Mouse (Mus musculus) retina, embryonic 14.5 days (tissue): ENCODE data around the gene Agrp.
"Not testable (repeated sequence)": the region's sequence is repeated elsewhere in the genome, so short reads cannot be mapped to it uniquely, and the experiment has no call there.

Experiments used
- DNase-seq: peaks from one replicate; pipeline ENCODE4 v3.0.0-alpha.2; 2015; ENCODE audit warnings: low spot score

Agrp gene

GRCm38 (mm10) chr8:105622421-105622920, 14.7 kb downstream of the Agrp start:
- peak; percentile 99 for DNase-seq

- DNase-seq: no peak
These were observed 15.4 kb downstream of the Agrp start for GRCm38 (mm10) chr8:105621841-105622240.

- no peak for DNase-seq
These were observed 16.1 kb downstream of the Agrp start for GRCm38 (mm10) chr8:105620946-105621720.

DNA sequence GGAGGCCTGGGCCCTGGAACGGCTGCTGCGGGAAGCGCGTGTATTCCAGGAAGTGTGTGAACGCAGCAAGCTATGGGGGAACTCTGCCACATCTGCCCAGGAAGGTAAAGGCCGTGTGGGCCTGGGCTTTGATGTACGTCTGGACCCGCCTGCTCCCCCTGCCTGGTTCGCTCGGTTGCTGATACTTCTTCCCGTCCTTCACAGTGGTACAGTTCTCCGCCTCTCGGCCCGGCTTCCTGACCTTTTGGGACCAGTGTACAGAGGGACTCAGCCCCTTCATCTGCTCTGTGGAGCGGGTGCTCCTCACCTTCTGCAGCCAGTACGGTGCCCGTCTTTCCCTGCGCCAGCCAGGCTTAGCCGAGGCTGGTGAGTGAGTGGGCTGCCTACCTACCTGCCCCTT, 17.0 kb downstream of the Agrp start:
- no peak for DNase-seq

- DNase-seq: no peak
These were observed 18.2 kb downstream of the Agrp start for GRCm38 (mm10) chr8:105618892-105619591.

GRCm38 (mm10) chr8:105618279-105618634, 18.9 kb downstream of the Agrp start:
- DNase-seq: no peak

- no peak for DNase-seq
These were observed 19.5 kb downstream of the Agrp start for GRCm38 (mm10) chr8:105617451-105618278.

GRCm38 (mm10) chr8:105615942-105616341, 21.3 kb downstream of the Agrp start:
- no peak for DNase-seq

- DNase-seq: no peak
These were observed 23.2 kb downstream of the Agrp start for GRCm38 (mm10) chr8:105613830-105614511.

DNA sequence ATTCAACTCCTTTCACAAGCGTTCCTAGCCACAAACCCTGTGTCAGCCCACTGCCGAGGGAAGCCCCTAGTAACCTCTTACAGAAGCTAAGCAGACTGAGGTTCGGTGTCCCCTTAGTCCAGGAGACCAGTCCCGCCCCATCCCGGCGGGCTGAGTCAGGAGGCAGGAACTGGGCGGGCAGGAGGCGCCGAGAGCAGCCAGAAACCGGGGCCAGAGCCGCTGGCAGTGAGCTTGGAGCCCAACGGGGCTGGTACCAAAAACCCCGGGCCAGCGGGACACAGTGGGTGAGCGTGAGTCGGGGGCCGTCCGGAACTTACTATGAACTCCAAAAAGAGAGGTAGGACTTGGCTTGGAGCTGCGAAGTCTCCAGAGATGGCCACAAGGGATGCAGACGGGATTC, 24.2 kb downstream of the Agrp start:
- DNase-seq: no peak

DNA sequence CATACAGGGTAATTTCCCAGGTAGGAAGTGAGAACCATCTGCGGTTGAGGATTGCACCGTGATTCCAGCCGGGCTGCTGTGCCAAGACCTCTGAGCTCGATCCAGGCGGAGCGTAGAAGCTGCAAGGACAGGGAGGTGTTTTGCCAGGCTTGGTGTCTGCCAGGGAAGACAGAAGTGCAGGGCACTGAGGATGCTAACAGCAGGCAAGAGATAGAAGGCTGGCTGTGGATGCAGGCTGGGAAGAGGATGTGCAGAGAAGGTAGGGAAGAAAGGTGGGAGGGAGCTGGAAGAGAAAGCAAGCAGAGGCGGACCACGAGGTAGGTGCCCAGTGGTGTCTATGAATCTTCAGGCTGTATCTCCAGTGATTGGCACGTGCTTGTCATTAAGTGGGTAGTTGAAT, 25.4 kb downstream of the Agrp start:
- DNase-seq: no peak

- no peak for DNase-seq
These were observed 27.4 kb downstream of the Agrp start for GRCm38 (mm10) chr8:105609771-105610170.

DNA sequence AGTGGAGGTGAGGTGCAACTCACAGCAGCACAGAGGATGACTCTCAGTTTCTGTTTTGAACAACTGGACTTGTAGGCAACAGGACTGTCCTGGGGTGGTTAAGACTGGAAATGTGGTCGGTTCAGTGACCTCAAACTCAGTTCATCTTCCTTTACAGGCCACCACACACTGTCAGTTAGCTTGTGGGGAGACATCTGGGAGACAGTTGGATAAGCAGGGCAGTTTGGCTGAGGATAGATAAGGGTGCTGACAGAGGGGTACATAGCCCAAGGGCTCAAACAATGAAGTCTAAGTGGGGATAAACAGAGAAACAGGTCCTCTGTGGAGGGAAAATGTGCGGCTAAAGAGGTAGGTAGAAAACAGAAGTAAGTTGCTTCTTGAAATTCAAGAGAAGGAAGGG, 27.8 kb downstream of the Agrp start:
- no peak for DNase-seq

DNA sequence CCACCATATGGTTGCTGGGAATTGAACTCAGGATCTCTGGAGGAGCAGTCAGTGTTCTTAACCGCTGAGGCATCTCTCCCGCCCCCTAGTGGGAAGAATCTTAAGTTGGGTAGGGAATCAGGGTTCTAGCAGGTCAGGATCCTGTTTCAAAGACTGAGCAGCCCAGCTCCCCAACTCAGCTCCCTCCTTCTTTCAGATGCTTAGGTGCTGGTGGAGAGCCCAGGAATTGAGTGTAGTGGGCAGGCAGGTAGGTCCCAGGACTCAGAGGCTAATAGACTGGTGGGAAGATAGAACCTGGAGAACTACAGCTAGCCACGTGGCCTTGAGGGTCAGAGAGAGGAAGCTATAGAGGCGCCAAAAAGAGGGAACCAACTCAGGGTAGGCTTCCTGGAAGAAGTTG, 29.5 kb downstream of the Agrp start:
- DNase-seq: peak; percentile 63

- DNase-seq: no peak
These were observed 30.1 kb downstream of the Agrp start for GRCm38 (mm10) chr8:105607062-105607461.

- DNase-seq: peak; percentile 80
These were observed 30.8 kb downstream of the Agrp start for GRCm38 (mm10) chr8:105606189-105607023.

GRCm38 (mm10) chr8:105605491-105606188, 31.6 kb downstream of the Agrp start:
- peak; percentile 54 for DNase-seq

DNA sequence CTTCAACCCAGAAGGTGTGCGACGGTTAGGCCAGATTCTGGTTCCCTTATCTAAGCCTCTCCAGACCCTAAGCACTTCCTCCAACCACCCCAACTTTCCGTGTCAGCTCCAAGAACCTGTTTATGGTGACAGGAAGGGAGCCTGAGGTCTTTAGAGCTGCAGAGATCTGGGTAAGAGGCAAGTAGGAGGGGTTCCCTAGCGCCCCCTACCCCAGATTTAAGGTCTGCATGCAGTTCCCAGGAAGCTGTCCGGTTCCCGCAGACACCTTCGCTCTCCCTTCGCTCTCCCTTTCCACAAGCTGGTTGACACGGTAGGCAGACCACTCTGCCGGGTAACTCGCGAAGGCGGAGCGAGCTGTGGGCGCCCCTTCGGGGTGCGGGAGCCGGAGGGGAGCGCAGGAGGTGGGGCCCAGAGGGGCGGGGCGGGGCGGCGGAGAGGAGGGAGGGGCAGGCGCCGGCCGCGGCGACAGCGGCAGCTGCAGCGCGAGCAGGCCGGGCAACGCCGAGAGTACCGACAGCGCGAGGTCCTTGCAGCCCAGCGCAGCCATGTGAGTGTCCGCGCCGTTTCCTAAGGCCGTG, 32.3 kb downstream of the Agrp start, which contains the start of gene Ripor1:
Ripor1 (plus strand) TSS at position 452 of the 578 bp plus-strand sequence.
- peak; percentile 86 for DNase-seq

DNA sequence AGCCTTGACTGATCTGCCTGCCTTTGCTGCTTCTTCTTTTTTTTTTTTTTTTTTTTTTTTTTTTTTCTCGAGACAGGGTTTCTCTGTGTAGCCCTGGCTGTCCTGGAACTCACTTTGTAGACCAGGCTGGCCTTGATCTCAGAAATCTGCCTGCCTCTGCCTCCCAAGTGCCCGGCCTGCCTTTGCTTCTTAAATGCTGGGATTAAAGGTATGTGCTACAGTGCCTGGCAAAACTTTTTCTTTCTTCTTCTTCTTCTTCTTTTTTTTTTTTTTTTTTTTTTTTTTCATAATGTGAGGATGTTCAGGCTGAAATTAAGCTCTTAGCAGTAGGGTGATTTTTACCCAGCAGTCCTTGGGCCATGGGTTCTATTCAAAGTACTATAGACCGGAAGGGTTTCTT, 34.7 kb downstream of the Agrp start:
- not testable (repeated sequence) for DNase-seq

GRCm38 (mm10) chr8:105601301-105601700, 35.9 kb downstream of the Agrp start:
- no peak for DNase-seq
